Mouse (Mus musculus) neural tube, embryonic 13.5 days (tissue): ENCODE results near the gene Dad1. TPM values are rescaled to one million over a fixed set of nuclear protein-coding genes. Genes with fewer than 3 reads are reported as not detected.

Experiments used
- ATAC-seq: fragments of 200-750 bp; cut with Nextera tagmentation; 2 replicates; pipeline ENCODE4 v1.8.0; 2017; ENCODE audit warnings: low read depth, mild to moderate bottlenecking, moderate TSS enrichment, moderate library complexity
- H3K27ac ChIP-seq: fragments of 300-500 bp; sonication (generic); replicated peaks from 2 replicates; pipeline ENCODE4 v1.5.1; 2015; ENCODE audit warnings: moderate library complexity, mild to moderate bottlenecking, inconsistent platforms
- H3K27me3 ChIP-seq: fragments of 300-500 bp; sonication (generic); 2 replicates; pipeline ENCODE4 v1.6.1; 2015; ENCODE audit warnings: mild to moderate bottlenecking, inconsistent platforms
- H3K36me3 ChIP-seq: fragments of 300-500 bp; sonication (generic); 2 replicates; pipeline ENCODE4 v1.6.1; 2015; ENCODE audit warnings: mild to moderate bottlenecking, inconsistent platforms
- H3K4me1 ChIP-seq: fragments of 300-500 bp; sonication (generic); replicated peaks from 2 replicates; pipeline ENCODE4 v1.6.1; 2015; ENCODE audit warnings: inconsistent platforms
- H3K4me2 ChIP-seq: fragments of 300-500 bp; sonication (generic); 2 replicates; pipeline ENCODE4 v1.6.1; 2015; ENCODE audit warnings: inconsistent platforms, mild to moderate bottlenecking, moderate library complexity
- H3K4me3 ChIP-seq: fragments of 300-500 bp; sonication (generic); 2 replicates; pipeline ENCODE4 v1.5.1; 2015; ENCODE audit warnings: mild to moderate bottlenecking, inconsistent platforms
- H3K9ac ChIP-seq: fragments of 300-500 bp; sonication (generic); 2 replicates; pipeline ENCODE4 v1.6.1; 2015; ENCODE audit warnings: moderate library complexity, mild to moderate bottlenecking, inconsistent platforms
- H3K9me3 ChIP-seq: fragments of 300-500 bp; sonication (generic); 2 replicates; pipeline ENCODE4 v1.6.1; 2016; ENCODE audit warnings: inconsistent platforms
- WGBS: fragments of 180-500 bp; shearing (Covaris S2); methylation state at CpG from one replicate; pipeline ENCODE4 v1.1.7; 2015; 5-methylcytosine and 5-hydroxymethylcytosine counted together
- polyA plus RNA-seq: library from polyadenylated mRNA; unstranded; fragments of >200 nt; fragmentation: Nextera tagmentation; extraction: Ambion mirVana; gene quantifications from 2 replicates; pipeline ENCODE4 v1.2.1, GENCODE M21; 2015

Dad1 gene
- polyA plus RNA-seq, 1 experiment from 2014 or later = 437 TPM

DNA sequence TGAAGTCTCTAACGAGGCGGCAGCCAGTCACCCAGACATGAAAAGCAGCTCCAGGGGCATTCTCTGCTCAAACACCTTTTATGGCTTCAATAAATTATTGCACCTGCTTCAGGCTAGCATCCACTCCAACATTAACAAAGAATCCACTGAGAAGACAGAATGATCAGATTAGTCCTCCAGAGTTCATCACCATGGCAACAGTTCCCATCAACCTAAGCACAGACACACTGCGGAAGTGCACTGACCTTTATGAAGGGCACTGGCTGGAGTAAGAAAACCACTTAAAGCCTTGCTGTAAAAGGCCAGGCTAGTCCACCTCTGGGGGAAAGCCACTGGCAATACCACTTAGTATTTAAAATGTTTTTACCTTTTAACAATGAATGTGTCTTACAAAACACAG, 9.7 kb downstream of the Dad1 start:
- Histone ChIP-seq H3K27me3 (no peaks in the 10 kb centered on the region), H3K4me3 (no peak overlapping the region), H3K4me2 (no peak overlapping the region), H3K4me1 (peaks cover 27% of the 10 kb centered on the region), H3K9me3 (no peaks in the 10 kb centered on the region; the same call in 1 of the 2 replicates), H3K9ac (0 out of 2 replicates have a peak overlapping the region, but pooled peaks have one; percentile 12), H3K36me3 (peaks cover 49% of the 10 kb centered on the region), H3K27ac (peak overlapping the region; percentile 76)
- 11% methylated on average over 3 of the region's 3 CpGs for WGBS
- peak; percentile 80 for ATAC-seq

DNA sequence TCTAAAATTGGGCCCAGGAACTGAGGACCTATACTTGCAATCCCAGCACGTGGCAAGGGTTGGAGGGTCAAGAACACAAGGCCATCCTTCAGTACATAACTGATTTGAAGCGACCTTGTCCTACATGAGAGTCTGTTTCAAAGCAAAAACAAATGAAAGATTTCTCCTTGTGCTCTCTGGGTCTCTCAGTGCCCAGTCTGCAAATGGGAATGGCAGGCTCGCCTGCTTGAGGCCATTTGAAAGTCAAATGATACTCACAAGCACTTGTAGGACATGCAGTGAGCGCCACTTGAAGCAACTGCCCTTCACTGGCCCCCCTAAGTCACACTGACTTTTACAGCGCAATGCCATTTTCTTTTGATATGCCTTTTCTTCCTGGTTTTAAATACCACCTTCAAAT, 13.4 kb downstream of the Dad1 start:
- no peaks in the 10 kb centered on the region; the same call in 1 of the 2 replicates for H3K9me3 ChIP-seq
- WGBS = 82% methylated on average over 5 of the region's 5 CpGs
- H3K4me2 ChIP-seq = no peak overlapping the region
- no peaks in the 10 kb centered on the region for H3K27me3 ChIP-seq
- ATAC-seq = no peak
- H3K27ac ChIP-seq = no peak overlapping the region
- peaks cover 18% of the 10 kb centered on the region for H3K4me1 ChIP-seq
- H3K9ac ChIP-seq = no peak overlapping the region
- no peak overlapping the region for H3K4me3 ChIP-seq
- peaks cover 31% of the 10 kb centered on the region for H3K36me3 ChIP-seq

DNA sequence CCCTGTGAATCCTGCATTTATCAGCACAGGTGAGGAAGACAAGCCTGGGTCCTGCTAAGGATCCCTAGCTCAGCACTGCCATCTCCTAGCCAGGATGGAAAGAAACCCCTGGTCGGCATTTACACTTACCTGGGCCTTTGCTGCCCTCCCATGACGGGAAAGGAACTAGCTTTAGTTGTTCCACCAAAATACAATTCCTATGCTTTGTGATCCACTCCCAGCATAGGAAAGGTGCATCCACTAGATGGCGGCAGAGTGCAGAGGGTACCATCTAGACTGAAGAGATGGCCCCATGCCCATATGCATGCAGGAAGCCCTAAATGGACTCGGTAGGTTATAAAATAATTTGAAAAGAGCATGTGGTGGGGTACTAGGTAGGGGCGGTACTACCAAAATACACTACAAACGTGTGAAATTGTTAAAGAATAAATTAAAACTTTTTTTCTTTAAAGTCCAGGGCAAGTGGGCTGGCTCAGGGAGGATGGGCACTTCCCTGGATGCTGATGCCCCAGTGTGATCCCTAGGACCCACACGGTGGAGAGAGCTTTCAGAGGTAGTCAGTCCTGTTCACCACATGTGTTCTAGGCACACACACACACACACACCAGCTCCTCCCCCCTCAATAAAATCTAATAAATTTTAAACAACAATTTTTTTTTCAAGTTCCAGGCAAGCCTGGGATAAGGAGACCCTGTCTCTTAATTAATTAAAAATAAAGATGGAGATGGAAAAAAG, 14.7 kb downstream of the Dad1 start:
- ATAC-seq = peak; percentile 54; the same call in 1 of the 2 replicates
- no peak overlapping the region for H3K9ac ChIP-seq
- H3K4me2 ChIP-seq = no peak overlapping the region
- no peaks in the 10 kb centered on the region; the same call in 1 of the 2 replicates for H3K9me3 ChIP-seq
- H3K36me3 ChIP-seq = peaks cover 42% of the 10 kb centered on the region
- no peak overlapping the region for H3K4me3 ChIP-seq
- H3K27me3 ChIP-seq = no peaks in the 10 kb centered on the region
- WGBS = 19% methylated on average over 7 of the region's 7 CpGs
- peaks cover 29% of the 10 kb centered on the region for H3K4me1 ChIP-seq
- H3K27ac ChIP-seq = no peak overlapping the region

DNA sequence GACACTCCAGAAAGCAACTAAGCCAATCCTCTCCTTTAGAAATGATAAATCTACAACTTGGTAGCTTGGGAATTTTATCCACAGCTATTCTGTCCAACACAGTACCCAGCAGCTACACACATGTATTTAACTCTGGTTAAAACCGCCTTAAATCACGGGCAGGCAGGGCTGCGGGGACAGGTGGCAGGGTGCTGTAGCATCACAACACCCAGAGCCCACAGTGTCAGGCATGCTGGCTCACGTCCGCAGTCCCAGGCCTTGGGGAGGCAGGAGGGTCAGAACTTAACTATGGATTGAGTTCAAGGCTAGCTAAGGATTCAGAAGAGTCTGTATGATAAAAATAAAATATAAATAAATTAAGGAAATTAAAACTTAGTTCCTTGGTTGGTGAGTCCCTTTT, 17.0 kb downstream of the Dad1 start:
- H3K27ac ChIP-seq = no peak overlapping the region
- H3K9me3 ChIP-seq = no peaks in the 10 kb centered on the region; the same call in 1 of the 2 replicates
- H3K4me1 ChIP-seq = peaks cover 40% of the 10 kb centered on the region
- no peak overlapping the region for H3K9ac ChIP-seq
- H3K36me3 ChIP-seq = peaks cover 33% of the 10 kb centered on the region
- 91% methylated on average over 5 of the region's 5 CpGs for WGBS
- no peak overlapping the region for H3K4me2 ChIP-seq
- ATAC-seq = no peak
- no peaks in the 10 kb centered on the region for H3K27me3 ChIP-seq
- no peak overlapping the region for H3K4me3 ChIP-seq

GRCm38 (mm10) chr14:54235825-54236540, 17.9 kb downstream of the Dad1 start:
- no peaks in the 10 kb centered on the region for H3K27me3 ChIP-seq
- no peak overlapping the region for H3K27ac ChIP-seq
- H3K4me2 ChIP-seq = no peak overlapping the region
- H3K9ac ChIP-seq = no peak overlapping the region
- no peak overlapping the region for H3K4me3 ChIP-seq
- 87% methylated on average over 5 of the region's 5 CpGs for WGBS
- peaks cover 24% of the 10 kb centered on the region for H3K36me3 ChIP-seq
- peaks cover 48% of the 10 kb centered on the region for H3K4me1 ChIP-seq
- no peaks in the 10 kb centered on the region for H3K9me3 ChIP-seq
- ATAC-seq = no peak

DNA sequence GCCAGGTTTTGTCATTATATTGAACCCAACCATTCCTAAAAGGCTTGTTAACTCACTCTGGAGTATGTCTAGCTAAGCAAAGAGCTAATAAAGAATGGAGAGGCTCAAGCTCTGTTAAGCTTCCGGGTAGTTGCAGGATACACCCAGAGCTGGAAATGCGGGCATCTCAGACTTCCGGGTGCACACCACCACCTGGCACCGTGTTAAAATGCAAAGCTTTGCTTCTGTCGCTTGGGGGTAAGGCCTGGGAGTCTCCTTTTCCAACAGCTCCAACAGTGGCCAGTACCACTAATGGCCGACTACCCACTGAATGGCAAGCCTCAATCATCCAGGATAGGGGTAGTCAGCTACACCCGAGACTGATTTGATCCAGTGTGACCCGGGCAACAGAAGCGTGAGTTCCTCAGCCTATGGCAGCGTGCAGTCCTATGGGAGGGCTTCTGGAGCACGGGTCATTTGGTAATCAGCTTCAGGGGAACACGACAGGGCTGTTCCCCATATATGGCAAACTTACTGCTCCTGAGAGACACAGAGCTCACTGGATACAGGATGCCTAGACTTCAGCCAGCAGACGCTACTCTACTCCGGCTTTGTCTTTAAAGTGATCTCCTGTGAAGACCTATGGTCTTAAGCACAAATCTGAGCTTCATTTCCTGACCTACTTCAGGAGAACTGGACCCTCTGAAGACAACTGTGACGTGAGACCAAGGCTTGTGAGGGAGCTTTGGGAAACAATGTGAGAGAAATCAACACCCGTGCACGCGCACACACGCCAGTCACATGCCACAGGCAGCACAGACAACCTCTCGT, 19.5 kb downstream of the Dad1 start:
- no peak overlapping the region for H3K4me2 ChIP-seq
- H3K27me3 ChIP-seq = no peaks in the 10 kb centered on the region
- 61% methylated on average over 20 of the region's 20 CpGs for WGBS
- H3K9ac ChIP-seq = peak overlapping the region; percentile 5
- no peaks in the 10 kb centered on the region for H3K9me3 ChIP-seq
- peaks cover 11% of the 10 kb centered on the region for H3K36me3 ChIP-seq
- peak overlapping the region; percentile 75 for H3K27ac ChIP-seq
- ATAC-seq = no peak
- no peak overlapping the region for H3K4me3 ChIP-seq
- peaks cover 48% of the 10 kb centered on the region for H3K4me1 ChIP-seq

- 69% methylated on average over 16 of the region's 16 CpGs for WGBS
- H3K9me3 ChIP-seq = no peaks in the 10 kb centered on the region
- peaks cover 56% of the 10 kb centered on the region for H3K4me1 ChIP-seq
- H3K4me3 ChIP-seq = no peak overlapping the region
- H3K9ac ChIP-seq = 0 out of 2 replicates have a peak overlapping the region, but pooled peaks have one; percentile 41
- H3K36me3 ChIP-seq = peaks cover 11% of the 10 kb centered on the region
- ATAC-seq = no peak
- H3K4me2 ChIP-seq = no peak overlapping the region
- no peaks in the 10 kb centered on the region for H3K27me3 ChIP-seq
- H3K27ac ChIP-seq = peak overlapping the region; percentile 75
These were observed 20.3 kb downstream of the Dad1 start for GRCm38 (mm10) chr14:54233559-54234143.

- no peak for ATAC-seq
- WGBS = 21% methylated on average over 9 of the region's 9 CpGs
- Histone ChIP-seq H3K4me3 (no peak overlapping the region), H3K4me1 (peaks cover 62% of the 10 kb centered on the region), H3K36me3 (peaks cover 11% of the 10 kb centered on the region), H3K4me2 (peak overlapping the region; percentile 7), H3K9me3 (no peaks in the 10 kb centered on the region), H3K27ac (peak overlapping the region; percentile 75), H3K9ac (0 out of 2 replicates have a peak overlapping the region, but pooled peaks have one; percentile 41), H3K27me3 (no peaks in the 10 kb centered on the region)
These were observed 20.9 kb downstream of the Dad1 start for GRCm38 (mm10) chr14:54232811-54233558.

- Histone ChIP-seq H3K27me3 (no peaks in the 10 kb centered on the region), H3K4me1 (peaks cover 62% of the 10 kb centered on the region), H3K4me2 (peak overlapping the region; percentile 4; the same call in 1 of the 2 replicates), H3K9ac (peak overlapping the region; percentile 4; the same call in 1 of the 2 replicates), H3K36me3 (peaks cover 11% of the 10 kb centered on the region), H3K27ac (peak overlapping the region; percentile 64), H3K9me3 (no peaks in the 10 kb centered on the region), H3K4me3 (no peak overlapping the region)
- no peak for ATAC-seq
- 39% methylated on average over 9 of the region's 9 CpGs for WGBS
These were observed 21.8 kb downstream of the Dad1 start for GRCm38 (mm10) chr14:54232143-54232542.

DNA sequence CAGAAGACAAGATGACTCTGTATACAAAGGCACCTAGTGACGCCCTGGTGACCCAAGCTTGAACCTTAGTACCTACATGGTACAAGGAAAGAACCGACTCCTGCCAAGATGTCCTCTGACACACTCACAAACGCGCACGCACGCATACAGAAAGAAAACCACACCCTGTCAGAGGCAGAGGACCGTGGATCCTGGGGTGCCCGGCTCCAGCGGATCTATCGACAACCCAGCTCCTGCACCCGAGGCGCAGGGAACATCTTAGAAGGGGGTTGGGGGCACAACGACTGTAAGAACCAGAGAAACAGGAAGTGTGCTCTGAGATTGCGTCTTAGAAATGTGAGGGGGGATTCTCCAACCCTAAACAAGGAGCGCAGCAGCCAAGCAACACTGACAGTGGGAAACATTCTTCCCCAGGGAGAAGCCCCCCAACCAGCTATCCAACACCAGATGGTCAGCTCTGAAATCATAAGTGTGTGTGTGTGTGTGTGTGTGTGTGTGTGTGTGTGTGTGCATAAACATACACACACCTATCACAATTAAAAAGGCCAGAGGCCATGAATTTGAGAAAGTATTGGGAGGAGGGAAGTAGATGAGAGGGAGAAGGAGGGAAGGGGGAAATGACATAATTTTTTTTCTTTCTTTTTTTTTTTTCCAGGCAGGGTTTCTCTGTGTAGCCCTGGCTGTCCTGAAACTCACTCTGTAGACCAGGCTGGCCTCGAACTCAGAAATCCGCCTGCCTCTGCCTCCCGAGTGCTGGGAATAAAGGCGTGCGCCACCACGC, 22.5 kb downstream of the Dad1 start:
- H3K4me3 ChIP-seq = no peak overlapping the region
- WGBS = 86% methylated on average over 21 of the region's 21 CpGs
- H3K9me3 ChIP-seq = no peaks in the 10 kb centered on the region
- ATAC-seq = no peak
- H3K4me1 ChIP-seq = peaks cover 62% of the 10 kb centered on the region
- H3K27ac ChIP-seq = peak overlapping the region; percentile 64
- H3K4me2 ChIP-seq = no peak overlapping the region
- peaks cover 11% of the 10 kb centered on the region for H3K36me3 ChIP-seq
- no peaks in the 10 kb centered on the region for H3K27me3 ChIP-seq
- H3K9ac ChIP-seq = 0 out of 2 replicates have a peak overlapping the region, but pooled peaks have one; percentile 6
